Mouse (Mus musculus) embryonic facial prominence, embryonic 15.5 days (tissue): ENCODE data around the gene Gm20388. TPM values are rescaled to one million over a fixed set of nuclear protein-coding genes. Genes with fewer than 3 reads are reported as not detected.

ENCODE experiments used
- ATAC-seq: fragments of 200-750 bp; cut with Nextera tagmentation; 2 replicates; pipeline ENCODE4 v1.8.0; 2017; ENCODE audit warnings: low read depth, moderate TSS enrichment; ENCODE audit not compliant: insufficient number of reproducible peaks, low FRiP score, low TSS enrichment
- H3K27ac ChIP-seq: fragments of 300-500 bp; sonication (generic); replicated peaks from 2 replicates; pipeline ENCODE4 v1.5.1; 2015; ENCODE audit warnings: mild to moderate bottlenecking, inconsistent platforms
- H3K27me3 ChIP-seq: fragments of 300-500 bp; sonication (generic); 2 replicates; pipeline ENCODE4 v1.6.1; 2015; ENCODE audit warnings: inconsistent platforms
- H3K36me3 ChIP-seq: fragments of 300-500 bp; sonication (generic); 2 replicates; pipeline ENCODE4 v1.6.1; 2015; ENCODE audit warnings: mild to moderate bottlenecking, inconsistent platforms
- H3K4me1 ChIP-seq: fragments of 300-500 bp; sonication (generic); 2 replicates; pipeline ENCODE4 v1.6.1; 2015; ENCODE audit warnings: inconsistent platforms
- H3K4me2 ChIP-seq: fragments of 300-500 bp; sonication (generic); replicated peaks from 2 replicates; pipeline ENCODE4 v1.6.1; 2015; ENCODE audit warnings: mild to moderate bottlenecking, inconsistent platforms
- H3K4me3 ChIP-seq: fragments of 300-500 bp; sonication (generic); replicated peaks from 2 replicates; pipeline ENCODE4 v1.5.1; 2015; ENCODE audit warnings: mild to moderate bottlenecking, inconsistent platforms
- H3K9ac ChIP-seq: fragments of 300-500 bp; sonication (generic); 2 replicates; pipeline ENCODE4 v1.6.1; 2015; ENCODE audit warnings: inconsistent platforms
- H3K9me3 ChIP-seq: fragments of 300-500 bp; sonication (generic); replicated peaks from 2 replicates; pipeline ENCODE4 v1.6.1; 2016; ENCODE audit warnings: inconsistent platforms
- WGBS: fragments of 180-500 bp; shearing (Covaris S2); methylation state at CpG from one replicate; pipeline ENCODE4 v1.1.7; 2015; 5-methylcytosine and 5-hydroxymethylcytosine counted together
- polyA plus RNA-seq: library from polyadenylated mRNA; unstranded; fragments of >200 nt; fragmentation: Nextera tagmentation; extraction: Ambion mirVana; gene quantifications from 2 replicates; pipeline ENCODE4 v1.2.1, GENCODE M21; 2015

The Gm20388 gene
- polyA plus RNA-seq, 1 experiment from 2014 or later: 8.0 TPM

DNA sequence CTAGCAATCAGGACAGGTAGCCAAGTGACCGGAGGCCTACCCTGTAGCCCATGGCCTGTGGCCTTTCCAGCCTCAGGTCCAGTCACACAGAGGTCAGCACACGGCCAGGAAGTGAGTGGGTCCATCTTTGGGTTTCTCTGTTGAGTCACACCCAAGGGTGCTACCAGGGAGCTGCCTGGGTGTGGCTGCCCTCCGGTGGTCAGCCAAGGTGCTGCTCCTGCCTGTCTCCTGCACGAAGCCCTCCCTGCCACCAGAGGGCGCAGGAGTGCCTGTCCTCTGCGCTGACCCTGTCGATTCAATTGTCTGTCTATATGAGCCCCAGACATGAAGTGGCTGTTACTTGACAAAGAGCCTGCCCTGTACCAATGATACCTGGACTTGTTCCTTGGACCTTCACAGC, 408.8 kb downstream of the Gm20388 start:
- no peak overlapping the region for H3K4me2 ChIP-seq
- WGBS: 22% methylated on average over 7 of the region's 7 CpGs
- H3K36me3 ChIP-seq: no peaks in the 10 kb centered on the region
- peaks cover 48% of the 10 kb centered on the region for H3K4me1 ChIP-seq
- H3K4me3 ChIP-seq: no peak overlapping the region
- no peak overlapping the region for H3K27ac ChIP-seq
- H3K27me3 ChIP-seq: no peaks in the 10 kb centered on the region
- no peak overlapping the region for H3K9ac ChIP-seq
- no peak for ATAC-seq
- no peaks in the 10 kb centered on the region for H3K9me3 ChIP-seq

DNA sequence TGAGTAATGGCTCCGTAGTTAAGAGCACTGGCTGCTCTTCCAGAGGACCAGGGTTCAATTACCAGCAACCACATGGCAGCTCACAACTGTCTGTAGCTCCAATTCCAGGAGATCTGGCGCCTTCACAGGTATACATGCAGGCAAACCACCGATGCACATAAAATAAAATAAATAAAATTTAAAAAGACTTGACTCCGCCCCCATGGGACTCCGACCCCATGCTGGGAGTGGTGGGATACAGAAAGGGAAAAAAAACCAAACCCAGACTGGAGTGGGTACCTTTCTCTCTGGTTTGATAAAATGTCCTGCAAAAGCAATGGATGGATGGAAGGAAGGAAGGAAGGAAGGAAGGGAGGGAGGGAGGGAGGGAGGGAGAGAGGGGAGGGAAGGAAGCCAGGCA, 409.5 kb downstream of the Gm20388 start:
- WGBS: 81% methylated on average over 5 of the region's 5 CpGs
- H3K4me3 ChIP-seq: no peak overlapping the region
- no peak overlapping the region for H3K4me2 ChIP-seq
- no peak for ATAC-seq
- no peaks in the 10 kb centered on the region for H3K9me3 ChIP-seq
- H3K9ac ChIP-seq: no peak overlapping the region
- H3K4me1 ChIP-seq: peaks cover 55% of the 10 kb centered on the region
- H3K27me3 ChIP-seq: no peaks in the 10 kb centered on the region
- no peaks in the 10 kb centered on the region for H3K36me3 ChIP-seq
- H3K27ac ChIP-seq: no peak overlapping the region

DNA sequence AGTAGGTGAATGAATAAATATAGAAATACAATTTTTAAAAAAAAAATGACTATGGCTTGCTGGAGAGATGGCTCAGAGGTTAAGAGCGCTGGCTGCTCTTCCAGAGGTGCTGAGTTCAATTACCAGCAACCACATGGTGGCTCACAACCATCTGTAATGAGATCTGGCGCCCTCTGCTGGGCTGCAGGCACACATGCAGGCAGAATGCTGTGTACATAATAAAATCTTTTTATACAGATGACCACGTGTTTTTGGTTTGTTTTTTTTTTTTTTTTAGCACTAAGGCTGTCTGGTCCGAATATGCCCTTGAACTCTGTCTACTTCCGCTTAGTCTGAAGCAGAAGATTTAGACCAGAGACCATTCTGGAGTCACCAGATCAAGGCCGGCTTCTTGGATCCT, 411.1 kb downstream of the Gm20388 start:
- no peak for ATAC-seq
- H3K4me1 ChIP-seq: peaks cover 59% of the 10 kb centered on the region
- no peak overlapping the region for H3K4me2 ChIP-seq
- no peak overlapping the region for H3K4me3 ChIP-seq
- WGBS: 37% methylated on average over 6 of the region's 6 CpGs
- H3K36me3 ChIP-seq: no peaks in the 10 kb centered on the region
- H3K9me3 ChIP-seq: no peaks in the 10 kb centered on the region
- H3K27me3 ChIP-seq: no peaks in the 10 kb centered on the region
- H3K9ac ChIP-seq: no peak overlapping the region
- H3K27ac ChIP-seq: no peak overlapping the region

DNA sequence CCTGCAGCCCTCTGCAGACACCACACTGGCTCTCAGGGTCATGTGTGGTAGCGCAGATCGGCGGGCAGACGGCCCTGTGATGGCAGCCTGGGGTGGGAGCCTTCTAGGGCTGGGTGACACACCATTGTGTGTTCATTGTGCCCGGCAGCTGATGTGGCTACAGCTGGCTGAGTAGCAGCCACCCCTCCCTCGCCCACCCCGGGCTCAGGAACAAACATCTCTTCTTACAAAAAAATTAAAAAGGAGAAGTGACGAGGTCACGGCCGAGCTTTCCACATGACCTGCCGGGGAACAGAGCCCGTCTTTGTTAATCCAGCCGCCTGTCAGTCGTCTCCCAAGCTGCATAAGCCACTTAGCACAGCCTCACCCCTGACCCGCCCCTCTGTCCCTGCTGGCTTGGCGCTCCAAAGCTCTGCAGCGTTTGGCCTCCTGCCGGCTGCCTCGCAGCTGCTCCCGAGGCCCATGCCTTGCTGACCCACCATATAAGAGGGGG, 412.4 kb downstream of the Gm20388 start:
- Histone ChIP-seq H3K27me3 (no peaks in the 10 kb centered on the region), H3K9ac (no peak overlapping the region), H3K27ac (no peak overlapping the region; the same call in 1 of the 2 replicates), H3K4me1 (peaks cover 47% of the 10 kb centered on the region), H3K4me2 (no peak overlapping the region), H3K36me3 (no peaks in the 10 kb centered on the region), H3K4me3 (no peak overlapping the region), H3K9me3 (no peaks in the 10 kb centered on the region)
- WGBS: 23% methylated on average over 20 of the region's 20 CpGs
- peak; percentile 35 for ATAC-seq

DNA sequence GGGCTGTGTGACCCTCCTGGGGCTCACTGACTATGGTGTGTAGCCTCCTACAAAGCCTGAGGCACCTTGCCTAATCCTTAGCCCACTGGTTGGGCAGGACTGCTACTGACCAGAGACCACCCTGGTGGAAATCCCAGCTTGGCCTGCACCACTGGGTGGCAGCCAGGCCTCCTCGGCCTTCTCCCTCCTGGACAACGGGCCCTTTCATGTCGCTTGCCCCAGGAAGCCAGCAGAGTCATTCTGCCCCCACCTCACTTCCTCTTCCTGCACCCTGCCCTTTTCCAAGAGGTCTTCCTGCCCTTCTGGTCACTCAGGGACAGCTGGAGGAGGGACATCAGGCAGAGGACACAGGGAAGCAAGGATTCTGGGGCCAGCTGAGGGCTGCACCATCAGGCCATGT, 413.9 kb downstream of the Gm20388 start:
- H3K4me3 ChIP-seq: no peak overlapping the region
- H3K9ac ChIP-seq: no peak overlapping the region
- H3K4me2 ChIP-seq: no peak overlapping the region
- 32% methylated on average over 3 of the region's 3 CpGs for WGBS
- no peaks in the 10 kb centered on the region for H3K36me3 ChIP-seq
- H3K9me3 ChIP-seq: no peaks in the 10 kb centered on the region
- H3K4me1 ChIP-seq: peaks cover 43% of the 10 kb centered on the region
- no peak for ATAC-seq
- H3K27ac ChIP-seq: no peak overlapping the region
- no peaks in the 10 kb centered on the region for H3K27me3 ChIP-seq

DNA sequence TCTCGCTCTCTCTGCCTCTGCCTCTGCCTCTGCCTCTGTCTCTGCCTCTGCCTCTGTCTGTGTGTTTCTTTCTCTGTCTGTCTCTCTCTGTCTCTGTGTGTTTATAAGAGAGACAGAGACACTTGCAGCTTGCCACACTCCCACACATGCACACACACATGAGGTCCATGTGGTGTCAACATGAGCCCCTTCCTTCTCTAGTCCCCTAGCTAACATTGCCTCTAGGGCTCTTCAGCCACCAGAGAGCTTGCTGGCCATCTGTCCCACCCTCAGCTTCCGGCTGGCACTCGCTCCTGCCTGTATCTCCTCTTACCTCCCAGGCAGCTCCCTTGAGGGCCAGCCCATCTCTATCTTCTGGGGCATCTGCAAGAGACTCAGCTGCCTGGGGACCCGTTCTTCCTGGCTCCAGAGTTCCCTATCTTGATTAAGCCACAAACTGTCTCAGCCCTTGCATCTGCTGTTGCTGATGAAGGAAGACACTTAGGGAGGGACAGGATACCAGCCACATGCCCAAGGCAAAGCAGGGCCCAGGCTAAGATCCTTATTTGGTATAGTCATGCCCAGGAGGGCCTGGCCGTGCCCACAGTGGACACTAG, 414.6 kb downstream of the Gm20388 start:
- H3K4me2 ChIP-seq: no peak overlapping the region
- no peak overlapping the region for H3K9ac ChIP-seq
- H3K4me3 ChIP-seq: no peak overlapping the region
- no peak for ATAC-seq
- 62% methylated on average over 5 of the region's 5 CpGs for WGBS
- no peaks in the 10 kb centered on the region for H3K36me3 ChIP-seq
- peaks cover 41% of the 10 kb centered on the region for H3K4me1 ChIP-seq
- no peak overlapping the region for H3K27ac ChIP-seq
- H3K9me3 ChIP-seq: no peaks in the 10 kb centered on the region
- no peaks in the 10 kb centered on the region for H3K27me3 ChIP-seq

DNA sequence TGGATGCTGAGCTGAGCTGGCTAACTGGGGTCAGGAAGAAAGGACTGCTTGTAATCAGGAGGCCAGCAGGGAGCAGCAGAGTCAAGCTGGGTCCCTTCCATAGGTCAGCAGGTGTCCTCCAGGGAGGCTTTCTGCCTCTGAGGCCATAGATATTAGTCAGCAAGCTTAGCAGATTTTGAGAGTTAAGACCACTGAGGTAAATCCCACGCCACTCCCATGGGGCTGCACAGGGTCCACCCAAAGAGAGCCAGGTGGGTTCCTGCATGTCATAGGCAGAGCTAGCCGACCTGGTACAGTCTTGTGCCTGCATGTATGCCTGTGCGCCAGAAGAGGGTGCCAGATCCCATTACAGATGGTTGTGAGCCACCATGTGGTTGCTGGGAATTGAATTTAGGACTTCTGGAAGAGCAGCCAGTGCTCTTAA, 416.5 kb downstream of the Gm20388 start:
- no peak for ATAC-seq
- Histone ChIP-seq H3K9ac (no peak overlapping the region), H3K36me3 (no peaks in the 10 kb centered on the region), H3K27me3 (no peaks in the 10 kb centered on the region), H3K4me3 (no peak overlapping the region), H3K4me1 (peaks cover 52% of the 10 kb centered on the region), H3K27ac (no peak overlapping the region), H3K4me2 (no peak overlapping the region), H3K9me3 (no peaks in the 10 kb centered on the region)
- 54% methylated on average over 3 of the region's 3 CpGs for WGBS

DNA sequence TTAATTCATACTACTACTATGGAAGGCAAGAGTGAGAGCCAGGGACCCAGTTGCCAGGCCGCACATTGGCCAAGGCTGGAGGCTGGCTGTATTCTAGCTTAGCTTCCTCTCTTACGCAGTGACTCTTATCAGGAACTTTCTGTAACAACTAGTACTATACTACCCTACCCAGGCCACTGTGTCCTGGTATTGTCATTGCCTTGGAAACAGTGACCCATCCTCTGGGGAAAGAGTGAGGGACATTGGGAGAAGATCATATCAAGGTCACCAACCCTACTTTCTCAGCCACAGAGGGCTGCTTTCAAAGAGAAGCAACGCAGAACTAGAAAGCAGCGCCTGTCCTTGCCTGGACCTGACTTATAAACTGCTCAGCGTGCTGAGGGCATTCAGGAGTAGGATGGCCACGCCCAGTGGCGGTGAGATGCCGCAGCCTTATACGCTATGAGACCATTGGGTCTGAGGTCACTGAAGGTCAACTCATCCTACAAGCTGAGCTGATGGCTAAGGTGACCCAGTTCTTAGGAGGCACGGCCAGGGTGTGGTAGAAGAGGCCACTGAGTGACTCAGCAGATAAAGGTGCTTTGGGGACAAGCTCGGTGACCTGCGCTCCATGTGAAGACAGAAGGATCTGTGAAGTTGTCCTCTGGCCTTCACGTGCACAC, 417.9 kb downstream of the Gm20388 start:
- ATAC-seq: no peak
- Histone ChIP-seq H3K27ac (no peak overlapping the region), H3K9ac (no peak overlapping the region), H3K36me3 (no peaks in the 10 kb centered on the region), H3K4me2 (no peak overlapping the region), H3K27me3 (no peaks in the 10 kb centered on the region), H3K9me3 (no peaks in the 10 kb centered on the region), H3K4me3 (no peak overlapping the region), H3K4me1 (peaks cover 47% of the 10 kb centered on the region)
- WGBS: 88% methylated on average over 13 of the region's 13 CpGs

DNA sequence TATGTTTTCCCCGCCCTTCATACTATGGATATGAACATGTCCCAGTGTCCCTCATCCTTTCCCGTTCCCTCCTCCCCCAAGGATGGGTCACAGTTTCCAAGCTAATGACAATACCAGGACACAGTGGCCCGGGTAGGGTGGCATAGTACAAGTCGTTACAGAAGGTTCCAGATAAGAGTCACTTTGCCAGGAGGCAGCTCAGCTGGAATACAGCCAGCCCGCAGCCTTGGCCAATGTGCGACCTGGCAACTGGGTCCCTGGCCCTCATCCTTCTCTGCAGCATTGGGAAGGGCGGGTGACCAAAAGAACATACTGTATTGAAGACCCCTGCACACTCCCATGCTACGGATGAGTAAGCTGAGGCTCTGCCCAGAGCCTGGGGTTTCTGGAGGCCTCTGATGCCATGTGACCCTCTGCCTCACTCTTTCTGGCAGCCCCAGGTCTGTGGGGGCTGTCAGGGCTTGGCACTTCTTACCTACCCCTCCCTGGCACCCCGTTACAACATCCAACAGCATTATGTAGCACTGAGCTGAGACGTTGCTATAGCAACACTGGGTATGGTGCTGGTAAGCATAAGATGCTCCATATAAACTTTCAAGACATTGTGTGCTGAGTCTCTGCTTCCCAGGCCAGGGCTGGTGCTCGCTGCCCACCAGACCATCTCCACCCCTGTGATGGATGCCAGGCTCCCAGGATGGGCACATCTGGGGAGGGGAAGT, 418.5 kb downstream of the Gm20388 start:
- Histone ChIP-seq H3K9ac (no peak overlapping the region), H3K27me3 (no peaks in the 10 kb centered on the region), H3K9me3 (no peaks in the 10 kb centered on the region), H3K36me3 (no peaks in the 10 kb centered on the region), H3K4me2 (no peak overlapping the region), H3K4me3 (no peak overlapping the region), H3K4me1 (peaks cover 40% of the 10 kb centered on the region), H3K27ac (no peak overlapping the region)
- ATAC-seq: no peak
- 86% methylated on average over 11 of the region's 11 CpGs for WGBS

DNA sequence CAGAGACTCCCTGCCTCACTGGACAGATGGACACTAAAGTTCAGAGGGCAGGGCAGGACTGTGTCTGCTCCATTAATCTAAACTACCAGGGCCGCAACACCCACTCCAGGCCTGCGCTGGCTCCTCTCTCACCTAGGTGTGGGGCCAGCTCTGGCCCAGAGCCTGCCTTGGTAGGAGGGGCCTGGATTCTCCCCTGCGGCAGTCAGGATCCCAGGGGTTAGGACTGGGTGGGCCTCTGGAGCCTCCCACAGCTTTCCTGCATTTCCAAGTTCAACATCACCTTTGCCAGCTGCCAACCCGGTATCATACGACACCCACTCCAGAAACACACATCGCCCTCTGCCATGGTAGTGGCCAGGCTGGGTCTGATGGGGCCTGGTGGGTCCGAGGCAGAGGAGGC, 420.4 kb downstream of the Gm20388 start:
- H3K4me3 ChIP-seq: no peak overlapping the region
- 0 out of 2 replicates have a peak overlapping the region, but pooled peaks have one; percentile 18 for H3K27ac ChIP-seq
- no peaks in the 10 kb centered on the region for H3K36me3 ChIP-seq
- H3K9ac ChIP-seq: no peak overlapping the region
- no peak for ATAC-seq
- H3K9me3 ChIP-seq: no peaks in the 10 kb centered on the region
- H3K4me1 ChIP-seq: peaks cover 43% of the 10 kb centered on the region
- no peaks in the 10 kb centered on the region for H3K27me3 ChIP-seq
- 65% methylated on average over 7 of the region's 7 CpGs for WGBS
- H3K4me2 ChIP-seq: no peak overlapping the region

DNA sequence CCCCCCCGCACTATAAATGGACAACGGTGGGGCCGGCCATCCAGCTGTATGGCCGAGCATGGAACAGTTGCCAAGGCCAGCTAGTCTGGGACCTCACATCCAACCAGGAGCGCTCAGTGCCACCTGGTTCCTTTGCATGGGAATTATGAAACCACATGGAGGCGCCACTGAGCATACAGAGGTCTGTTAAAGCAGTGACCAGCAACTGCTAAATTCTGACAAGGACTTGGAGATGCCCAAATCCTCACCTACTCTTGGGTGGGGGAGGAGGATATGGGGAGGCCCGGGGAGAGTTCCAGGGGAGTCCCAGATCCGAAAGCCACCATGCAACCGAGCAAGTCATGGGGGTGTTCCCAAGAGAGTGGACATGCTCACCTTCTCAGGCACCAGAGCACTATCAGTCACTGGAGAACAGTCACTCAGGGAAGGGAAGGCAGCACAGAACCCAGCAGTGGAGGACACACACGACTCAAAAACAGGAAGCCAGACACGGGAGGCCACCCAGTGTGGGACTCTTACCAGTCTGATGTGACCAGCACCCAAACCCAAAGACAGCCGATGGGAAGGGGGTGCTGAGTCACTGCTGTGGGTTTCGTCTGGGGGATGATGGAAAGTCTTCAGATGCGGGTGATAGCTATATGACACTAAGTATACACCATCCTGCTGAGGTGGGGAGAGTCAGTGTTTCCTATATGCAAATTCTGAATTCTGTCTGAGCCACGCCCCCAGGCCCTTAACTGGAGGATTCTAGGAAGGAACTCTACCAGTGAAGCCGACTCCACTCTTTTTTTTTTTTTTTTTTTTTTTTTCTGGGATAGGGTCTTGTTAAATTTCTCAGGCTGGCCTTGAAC, 422.0 kb downstream of the Gm20388 start:
- ATAC-seq: no peak
- Histone ChIP-seq H3K36me3 (no peaks in the 10 kb centered on the region), H3K4me1 (peaks cover 57% of the 10 kb centered on the region), H3K4me2 (no peak overlapping the region), H3K4me3 (no peak overlapping the region), H3K27ac (no peak overlapping the region), H3K9me3 (no peaks in the 10 kb centered on the region), H3K9ac (no peak overlapping the region), H3K27me3 (no peaks in the 10 kb centered on the region)
- 70% methylated on average over 16 of the region's 16 CpGs for WGBS
